Mouse (Mus musculus) heart, postnatal 10 days (tissue): ENCODE results near the gene Krt27. TPM values are rescaled to one million over a fixed set of nuclear protein-coding genes. Genes with fewer than 3 reads are reported as not detected.

Source experiments
- DNase-seq, 2 experiments: peaks; one replicate each; pipeline ENCODE4 v3.0.0; 2021
- intact Hi-C: fragments of 180-260 bp; cut with DNase I; formaldehyde crosslinking; loops from one replicate; pipeline ENCODE4 v1.15.1; 2025
- total RNA-seq, 2 experiments: library from RNA; stranded (reverse); gene quantifications; 2 replicates each; pipeline ENCODE4 v1.2.3; 2021

The Krt27 gene
- total RNA-seq, 2 experiments from 2014 or later, result not detected

DNA sequence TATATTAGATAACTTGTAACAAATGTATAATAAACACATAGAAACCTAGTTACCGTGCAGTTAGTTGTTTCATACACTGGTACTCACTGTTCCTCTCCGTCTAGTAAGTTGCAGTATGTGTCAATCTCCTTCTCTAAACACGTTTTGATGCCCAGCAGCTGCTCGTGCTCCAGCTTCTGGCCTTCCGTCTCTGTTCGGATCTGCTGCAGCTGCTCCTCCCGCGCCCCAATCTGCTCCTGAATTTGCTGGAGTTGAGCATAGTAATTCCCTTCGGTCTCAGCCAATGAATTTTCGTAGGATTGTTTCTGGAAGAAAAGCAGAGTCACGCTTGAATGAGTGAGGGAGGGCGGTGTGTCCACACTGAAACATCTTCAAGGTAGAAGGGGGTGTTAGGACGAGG lies 17.5 kb downstream of the Krt27 start:
- no peak for DNase-seq
- intact Hi-C loops, result no loop called here

DNA sequence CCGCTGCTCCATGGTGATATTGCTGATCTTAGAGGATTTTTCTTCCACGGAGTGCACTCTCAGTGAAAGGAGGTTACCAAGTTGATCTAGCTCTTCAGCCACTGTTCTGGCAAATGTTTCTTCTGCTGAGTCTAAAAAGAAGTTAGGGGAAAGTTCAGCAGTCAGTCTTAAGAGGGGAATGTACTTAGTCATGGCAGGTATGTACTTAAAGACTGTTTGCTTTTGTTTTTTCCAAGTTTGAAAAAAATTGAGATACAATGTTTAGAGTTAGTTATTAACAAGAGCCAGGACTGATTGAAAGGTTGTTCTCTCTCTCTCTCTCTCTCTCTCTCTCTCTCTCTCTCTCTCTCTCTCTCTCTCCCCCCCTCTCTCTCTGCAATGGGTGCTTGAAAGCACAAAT lies 21.2 kb downstream of the Krt27 start:
- intact Hi-C loops, result no loop called here
- no peak for DNase-seq

DNA sequence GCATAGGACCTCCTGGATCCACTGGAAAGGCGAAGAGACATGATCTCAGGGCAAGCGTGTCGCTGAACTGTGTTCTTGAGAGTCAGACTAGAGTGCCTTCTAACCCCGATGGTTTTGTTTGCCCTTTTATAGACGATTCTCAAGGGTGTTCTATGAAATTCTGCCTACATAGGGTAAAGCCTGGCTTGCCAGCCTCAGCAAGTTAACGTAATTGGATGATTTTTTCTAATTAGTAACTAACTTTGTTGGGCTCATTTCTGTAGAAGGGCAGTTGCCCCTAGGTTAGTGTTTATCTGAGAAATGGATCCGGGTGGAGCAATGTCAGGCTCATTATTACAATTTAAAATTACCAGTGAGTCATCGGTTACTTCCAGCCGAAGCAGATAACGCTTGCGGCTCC lies 28.1 kb downstream of the Krt27 start, which contains the start of gene Krt25:
TSS of gene Krt25 (minus strand) at position 101 of the 400 bp plus-strand sequence.
- intact Hi-C loops, result no loop called here
- DNase-seq, result no peak

DNA sequence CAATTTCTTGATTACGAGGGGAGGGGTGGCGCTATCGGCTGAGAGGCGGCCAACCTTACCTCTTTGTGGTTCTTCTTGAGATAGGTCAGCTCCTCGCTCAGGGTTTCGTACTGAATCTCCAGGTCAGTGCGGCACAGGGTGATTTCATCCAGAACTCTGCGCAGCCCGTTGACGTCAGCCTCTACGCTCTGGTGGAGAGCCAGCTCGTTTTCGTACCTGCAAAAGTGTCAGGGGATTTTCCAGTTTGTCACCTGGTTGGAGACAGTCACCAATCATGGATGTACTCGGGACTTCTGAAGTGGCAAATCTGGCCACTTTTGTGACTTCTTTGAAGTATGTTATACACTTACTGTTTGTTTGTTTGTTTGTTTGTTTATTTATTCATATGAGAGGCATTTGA lies 29.8 kb downstream of the Krt27 start:
- intact Hi-C loops, result no loop called here
- DNase-seq, result no peak

DNA sequence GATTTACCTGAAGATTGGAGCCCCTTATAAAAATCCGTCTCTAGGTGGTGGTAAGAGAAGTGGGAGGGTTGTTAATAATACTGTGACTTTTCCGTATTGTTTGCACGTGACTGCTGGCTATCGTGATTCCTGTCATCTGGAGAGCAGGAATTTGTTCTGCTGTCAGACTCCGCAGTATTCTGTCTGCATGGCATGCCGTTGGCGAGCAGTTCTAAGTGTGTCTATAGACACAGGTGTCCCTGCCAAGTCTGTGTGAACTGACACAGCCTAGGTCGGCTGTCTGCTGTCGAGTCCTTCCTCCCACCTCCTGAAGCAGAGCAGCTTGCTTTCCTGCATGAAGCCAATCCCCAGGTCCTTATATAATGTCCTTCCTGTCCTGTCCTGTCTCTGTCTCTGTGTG lies 31.8 kb downstream of the Krt27 start:
- intact Hi-C loops, result no loop called here
- DNase-seq, result peak; percentile 16 to 30

DNA sequence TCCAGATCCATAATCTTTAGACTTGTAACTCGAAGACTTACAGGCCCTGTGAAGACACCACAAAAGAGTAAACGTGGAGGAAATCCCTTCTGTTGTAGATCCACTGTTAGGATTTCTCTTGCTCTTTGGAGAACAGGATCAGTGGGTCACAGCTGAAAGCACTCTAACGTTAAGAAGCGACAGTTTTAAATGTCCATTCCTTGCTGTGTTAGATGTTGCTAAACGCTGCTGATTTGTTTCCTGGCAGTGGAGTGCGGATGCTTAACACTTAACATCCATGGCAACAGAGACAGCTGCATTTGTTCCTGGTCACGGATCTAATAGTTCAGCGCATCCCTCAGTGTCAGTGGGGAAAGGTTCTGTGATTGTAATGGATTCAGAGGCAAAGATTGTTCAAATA lies 34.4 kb downstream of the Krt27 start:
- DNase-seq, result no peak
- intact Hi-C loops, result no loop called here

DNA sequence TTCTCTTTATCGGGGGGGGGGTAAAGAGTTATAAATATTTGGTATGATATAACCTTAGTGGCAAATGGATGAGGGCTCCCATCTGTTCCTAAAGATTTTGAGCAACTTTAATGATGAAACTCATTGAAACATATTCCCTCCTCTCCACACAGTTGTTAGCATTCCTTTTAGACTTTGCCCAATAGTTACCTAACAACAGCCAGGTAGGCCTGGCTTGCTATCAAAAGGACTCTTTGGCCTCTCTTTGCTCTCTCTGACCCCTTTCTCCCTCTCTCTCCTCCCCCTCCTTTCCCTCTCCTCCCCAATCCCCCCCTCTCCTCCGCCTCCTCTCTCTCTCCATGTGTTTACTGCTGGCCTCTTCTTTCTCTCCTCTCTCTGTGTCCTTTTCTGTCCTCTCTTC lies 36.3 kb downstream of the Krt27 start:
- intact Hi-C loops, result loop anchor here (5.0 kb wide), 1 partner anchor 148 kb away; no protein-coding TSS in a partner anchor

DNA sequence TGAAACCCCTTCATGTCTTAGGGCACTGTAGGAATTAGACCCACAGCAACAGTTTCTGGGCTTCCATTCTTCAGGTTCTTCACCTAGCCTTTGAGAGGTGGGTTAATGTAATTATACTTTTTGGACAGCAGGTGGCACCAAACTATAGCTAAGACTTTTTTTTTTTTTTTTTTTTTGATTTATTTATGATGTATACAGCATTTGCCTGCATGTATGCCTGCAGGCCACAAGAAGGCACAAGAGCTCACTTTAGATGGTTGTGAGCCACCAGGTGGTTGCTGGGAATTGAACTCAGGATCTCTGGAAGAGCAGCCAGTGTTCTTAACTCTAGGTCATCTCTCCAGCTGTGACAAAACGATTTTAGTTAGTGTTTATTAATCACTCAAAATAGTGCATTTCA lies 40.0 kb downstream of the Krt27 start:
- intact Hi-C loops, result loop anchor here (1.0 to 5.0 kb wide), 2 partner anchors 53 to 151 kb away; no protein-coding TSS in a partner anchor
- peak; percentile 4 to 24 for DNase-seq

More for the DNA sequence above, 36.3 kb downstream of the Krt27 start:
- DNase-seq, result no peak

DNA sequence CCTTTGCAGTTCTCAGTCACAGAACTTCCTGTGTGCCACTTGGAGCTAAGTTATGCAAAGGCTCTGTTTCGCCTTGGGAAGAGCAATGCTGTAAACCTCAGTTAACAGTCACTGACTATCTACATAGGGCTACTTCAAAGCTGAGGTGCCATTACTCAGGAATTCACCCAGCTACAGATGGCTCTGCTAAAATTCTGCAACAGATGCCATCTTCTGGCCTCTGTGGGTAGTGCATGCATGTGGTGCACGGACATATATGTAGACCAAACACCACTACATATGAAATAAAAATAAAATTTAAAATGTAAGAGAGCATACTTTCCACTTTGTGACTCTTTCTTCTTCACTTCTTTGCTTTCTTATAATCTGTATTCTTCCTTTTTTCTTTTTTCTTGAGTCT lies 43.3 kb downstream of the Krt27 start:
- intact Hi-C loops, result no loop called here
- DNase-seq, result peak; percentile 57 to 73

Other genes with a start within 250 kb of the Krt27 start
- gene Ccr7, start 196.0 kb downstream of the Krt27 start, total RNA-seq, result under 1 TPM; 0.42 to 0.62 TPM
- 10 to 100 TPM; 68.3 to 76.9 TPM for gene Smarce1, start 120.1 kb downstream of the Krt27 start, total RNA-seq
- 10 to 100 TPM; 12.6 to 18.9 TPM for gene Krt222, start 107.0 kb downstream of the Krt27 start, total RNA-seq
- not detected for gene Krt24, start 65.8 kb downstream of the Krt27 start, total RNA-seq
- gene Krt25, start 28.2 kb downstream of the Krt27 start, total RNA-seq, result not detected
- not detected for gene Krt26, start 13.1 kb downstream of the Krt27 start, total RNA-seq
- not detected for gene Krt28, start 23.8 kb upstream of the Krt27 start, total RNA-seq
- gene Krt10, start 38.3 kb upstream of the Krt27 start, total RNA-seq, result 1 to 10 TPM; 6.8 to 9.7 TPM
- gene Krt12, start 71.2 kb upstream of the Krt27 start, total RNA-seq, result not detected
- gene Krt20, start 87.0 kb upstream of the Krt27 start, total RNA-seq, result under 1 TPM; 0.26 to 0.30 TPM
- under 1 TPM in 1 of 2 experiments, not detected in 1; 0.17 TPM for gene Krt23, start 142.0 kb upstream of the Krt27 start, total RNA-seq
- not detected for gene Krt39, start 170.2 kb upstream of the Krt27 start, total RNA-seq
- gene Krt40, start 192.1 kb upstream of the Krt27 start, total RNA-seq, result not detected
- not detected for gene Krtap3-3, start 199.8 kb upstream of the Krt27 start, total RNA-seq
- not detected for gene Krtap3-2, start 205.7 kb upstream of the Krt27 start, total RNA-seq
- not detected for gene Gm11939, start 208.4 kb upstream of the Krt27 start, total RNA-seq
- gene Krtap3-1, start 215.5 kb upstream of the Krt27 start, total RNA-seq, result not detected
- gene Krtap1-5, start 229.9 kb upstream of the Krt27 start, total RNA-seq, result not detected
- gene Krtap1-4, start 232.6 kb upstream of the Krt27 start, total RNA-seq, result not detected
- not detected for gene Krtap1-3, start 240.2 kb upstream of the Krt27 start, total RNA-seq
- gene Krtap9-3, start 247.0 kb upstream of the Krt27 start, total RNA-seq, result not detected